Mouse (Mus musculus) embryonic fibroblast, embryonic 13.5 days (primary cell): ENCODE results near the gene Zfp568.

Experiments
- CTCF ChIP-seq: IDR thresholded peaks from 2 replicates; pipeline ENCODE4 v1.5.1; 2011; ENCODE audit warnings: mild to moderate bottlenecking, control low read depth, low read length, moderate library complexity, borderline replicate concordance; ENCODE audit not compliant: insufficient read depth
- POLR2A ChIP-seq: IDR thresholded peaks from 2 replicates; pipeline ENCODE4 v1.6.1; 2011; ENCODE audit warnings: low read depth, mild to moderate bottlenecking, control low read depth, low read length, moderate library complexity

DNA sequence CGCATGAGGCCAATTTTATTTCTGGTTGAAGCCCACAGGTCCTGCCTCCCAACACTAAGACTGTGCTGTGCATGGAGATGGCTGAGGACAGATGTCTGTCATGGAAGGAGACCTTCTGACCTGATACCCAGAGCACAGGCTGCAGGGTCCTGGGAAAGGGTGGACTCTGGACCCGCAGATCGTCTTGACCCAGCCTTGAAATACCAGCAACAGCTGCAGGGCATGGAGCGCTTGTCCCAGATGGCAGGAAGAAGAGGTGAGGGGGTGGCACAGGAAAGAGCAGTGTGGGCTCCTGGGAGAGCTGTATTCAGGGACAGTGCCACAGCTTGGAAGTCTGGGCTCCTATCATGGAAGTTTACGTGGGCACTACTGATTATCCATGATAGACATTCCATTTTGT is 3.8 kb downstream of the Zfp568 start:
- TF ChIP-seq CTCF, result no peak
- no peak for TF ChIP-seq POLR2A
